Mouse (Mus musculus) c-Kit-positive CD71-positive TER-119-negative erythroid progenitor cells, embryonic 14.5 days (primary cell): ENCODE measurements around the gene Cluh.

Source experiments
- DNase-seq: peaks from one replicate; pipeline ENCODE4 v3.0.0-alpha.2; 2013; ENCODE audit warnings: low read depth

Gene Cluh

GRCm38 (mm10) chr11:74649095-74649646 lies at the start of gene Cluh:
Cluh (plus strand) TSS chr11:74649495.
- DNase-seq: peak; percentile 89

GRCm38 (mm10) chr11:74602286-74602685 lies 47.0 kb upstream of the Cluh start:
- no peak for DNase-seq

- no peak for DNase-seq
These were observed 39.2 kb upstream of the Cluh start for GRCm38 (mm10) chr11:74610068-74610467.

GRCm38 (mm10) chr11:74610545-74611176 lies 38.6 kb upstream of the Cluh start, which contains the start of gene Rap1gap2:
Rap1gap2 (minus strand) TSS chr11:74610915.
- DNase-seq: no peak

- no peak for DNase-seq
These were observed 37.9 kb upstream of the Cluh start for GRCm38 (mm10) chr11:74611437-74611836.

- DNase-seq: no peak
These were observed 35.9 kb upstream of the Cluh start for GRCm38 (mm10) chr11:74613428-74613827.

- DNase-seq: no peak
These were observed 33.7 kb upstream of the Cluh start for GRCm38 (mm10) chr11:74615571-74615970.

GRCm38 (mm10) chr11:74619201-74619955 lies 29.9 kb upstream of the Cluh start, which contains the start of gene Ccdc92b:
Ccdc92b (plus strand) TSS chr11:74619605.
- DNase-seq: peak; percentile 68

GRCm38 (mm10) chr11:74619956-74620300 lies 29.4 kb upstream of the Cluh start:
- DNase-seq: no peak

- peak; percentile 61 for DNase-seq
These were observed 27.2 kb upstream of the Cluh start for GRCm38 (mm10) chr11:74621974-74622669.

GRCm38 (mm10) chr11:74623693-74624092 lies 25.6 kb upstream of the Cluh start:
- DNase-seq: no peak

- no peak for DNase-seq
These were observed 24.0 kb upstream of the Cluh start for GRCm38 (mm10) chr11:74625333-74625732.

GRCm38 (mm10) chr11:74627481-74627880 lies 21.8 kb upstream of the Cluh start:
- no peak for DNase-seq

- DNase-seq: no peak
These were observed 17.2 kb upstream of the Cluh start for GRCm38 (mm10) chr11:74631880-74632789.

- peak; percentile 56 for DNase-seq
These were observed 14.6 kb upstream of the Cluh start for GRCm38 (mm10) chr11:74634490-74635275.

- no peak for DNase-seq
These were observed 11.8 kb upstream of the Cluh start for GRCm38 (mm10) chr11:74637486-74637885.

- peak; percentile 36 for DNase-seq
These were observed 11.1 kb upstream of the Cluh start for GRCm38 (mm10) chr11:74637971-74638790.

- no peak for DNase-seq
These were observed 10.4 kb upstream of the Cluh start for GRCm38 (mm10) chr11:74638791-74639411.

- no peak for DNase-seq
These were observed 9.7 kb upstream of the Cluh start for GRCm38 (mm10) chr11:74639628-74640027.
